Mouse (Mus musculus): Measurements from ENCODE around the gene S100pbp.

The S100pbp gene

DNA sequence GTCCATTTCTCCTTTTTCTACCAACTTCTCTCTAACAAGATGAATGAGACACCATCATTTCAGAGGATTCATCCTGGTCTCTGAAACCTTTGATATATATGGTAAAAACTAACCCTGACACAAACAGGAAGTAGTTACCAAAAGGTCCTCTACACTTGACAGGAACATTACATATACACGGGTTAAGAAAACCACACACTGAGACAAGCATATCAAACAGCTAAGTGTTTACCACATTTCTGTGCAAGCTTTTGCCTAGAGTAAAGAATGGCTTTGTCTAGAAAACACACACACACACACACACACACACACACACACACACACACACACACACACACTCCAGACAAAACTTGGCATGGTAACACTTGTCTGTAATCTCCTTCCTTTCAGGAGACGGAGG is 43.1 kb downstream of the S100pbp start:
- DNase-seq: no peak

DNA sequence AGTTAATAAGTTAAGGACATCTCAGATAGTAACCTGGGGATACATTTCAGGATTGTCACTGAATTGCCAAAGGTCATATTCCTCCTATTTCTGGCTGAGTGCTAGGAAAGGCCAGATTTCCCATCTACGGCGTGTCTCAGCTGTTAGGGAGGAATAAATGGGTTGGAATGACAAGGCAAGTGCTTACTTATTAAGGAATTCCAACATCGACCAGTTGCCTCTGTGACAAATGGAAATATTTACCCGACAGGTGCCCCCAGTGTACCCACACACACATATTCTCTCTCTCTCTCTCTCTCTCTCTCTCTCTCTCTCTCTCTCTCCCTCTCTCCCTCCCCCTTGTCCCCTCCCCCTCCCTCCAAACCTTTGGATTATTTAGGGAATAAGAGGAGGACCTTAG is 43.6 kb downstream of the S100pbp start:
- no peak for DNase-seq

DNA sequence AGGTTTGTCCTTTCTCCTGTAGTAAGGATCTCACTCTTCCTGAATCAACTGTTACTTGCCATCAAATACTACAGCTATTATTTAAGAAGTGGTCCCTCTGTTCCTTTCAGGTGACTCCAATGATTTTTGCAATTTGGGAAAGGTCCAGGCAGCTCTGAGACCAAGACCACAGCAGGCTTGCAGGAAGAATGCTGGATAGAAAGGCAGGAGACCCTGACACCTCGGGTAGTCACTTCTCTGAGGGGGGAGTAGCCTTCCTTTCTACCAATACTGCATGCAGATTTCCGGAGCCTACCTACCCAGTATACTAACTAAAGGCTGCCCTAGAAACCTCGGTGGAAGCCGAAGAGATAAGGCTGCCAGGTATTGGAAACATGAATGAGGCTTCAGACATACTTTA is 44.1 kb downstream of the S100pbp start:
- no peak for DNase-seq

DNA sequence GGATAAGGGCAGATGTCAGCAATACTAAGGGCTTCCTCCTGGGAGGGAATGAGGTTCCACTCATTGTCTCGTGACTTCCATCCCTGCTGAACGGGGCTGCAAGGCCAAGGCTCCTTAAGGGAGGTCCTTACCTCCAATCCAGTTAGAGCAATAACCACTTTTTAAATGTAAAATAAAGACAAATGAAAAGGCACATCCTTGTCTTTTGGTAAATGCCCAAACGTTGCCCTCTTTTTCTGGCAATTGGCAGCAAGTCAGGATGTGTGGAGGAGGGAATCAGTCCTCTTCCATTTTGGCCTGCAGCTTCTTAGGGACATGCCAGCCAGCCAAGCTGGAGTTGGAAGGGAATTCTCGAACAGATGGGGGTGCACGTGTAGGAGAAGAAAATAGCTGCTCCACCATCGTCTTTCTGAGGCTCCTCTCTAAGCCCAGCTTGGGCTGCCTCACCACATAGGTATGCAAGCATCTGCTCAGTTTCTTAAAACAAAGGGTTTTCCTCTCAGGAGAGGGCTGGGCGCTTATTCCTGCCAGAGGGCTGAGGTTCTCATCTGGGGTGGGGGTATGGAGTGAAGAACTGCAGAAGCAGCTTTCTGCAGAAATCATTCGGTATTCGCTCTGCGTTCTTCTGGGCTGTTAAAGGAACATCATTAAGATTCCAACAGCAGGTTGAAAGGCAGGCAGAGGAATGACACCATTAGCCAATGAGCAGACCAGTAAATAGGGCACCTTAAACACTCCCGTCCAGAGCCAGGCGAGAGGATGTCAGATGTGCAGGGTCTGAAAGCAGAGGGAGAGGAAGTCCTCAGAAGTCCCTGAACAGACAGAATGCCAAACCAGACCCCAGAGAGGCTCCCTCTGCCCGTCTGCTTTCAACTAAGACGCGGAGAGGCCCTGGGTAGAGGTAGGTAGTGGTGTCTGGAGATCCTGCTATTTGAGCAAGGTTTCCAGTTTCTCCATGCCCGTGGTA is 44.8 kb downstream of the S100pbp start:
- DNase-seq: peak; percentile 87

DNA sequence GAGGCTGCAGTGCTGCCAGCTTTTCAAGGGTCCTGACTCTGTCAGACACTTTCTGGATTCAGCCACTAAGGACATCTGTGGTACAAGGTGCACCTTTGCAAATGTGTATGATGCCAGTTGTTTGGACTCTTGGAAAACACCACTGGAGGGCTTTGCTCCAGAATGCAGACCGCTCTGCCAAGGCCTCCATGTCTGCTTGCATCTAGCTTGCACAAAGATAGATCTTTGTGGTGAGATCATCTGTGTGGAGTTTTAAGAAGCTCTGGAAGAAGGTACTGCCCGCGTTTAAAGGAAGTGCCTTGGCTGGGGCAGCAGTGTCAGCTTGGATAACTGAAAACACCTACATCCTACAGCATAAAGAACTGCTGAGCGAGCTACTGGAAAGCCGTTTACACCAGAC is 46.0 kb downstream of the S100pbp start:
- no peak for DNase-seq

DNA sequence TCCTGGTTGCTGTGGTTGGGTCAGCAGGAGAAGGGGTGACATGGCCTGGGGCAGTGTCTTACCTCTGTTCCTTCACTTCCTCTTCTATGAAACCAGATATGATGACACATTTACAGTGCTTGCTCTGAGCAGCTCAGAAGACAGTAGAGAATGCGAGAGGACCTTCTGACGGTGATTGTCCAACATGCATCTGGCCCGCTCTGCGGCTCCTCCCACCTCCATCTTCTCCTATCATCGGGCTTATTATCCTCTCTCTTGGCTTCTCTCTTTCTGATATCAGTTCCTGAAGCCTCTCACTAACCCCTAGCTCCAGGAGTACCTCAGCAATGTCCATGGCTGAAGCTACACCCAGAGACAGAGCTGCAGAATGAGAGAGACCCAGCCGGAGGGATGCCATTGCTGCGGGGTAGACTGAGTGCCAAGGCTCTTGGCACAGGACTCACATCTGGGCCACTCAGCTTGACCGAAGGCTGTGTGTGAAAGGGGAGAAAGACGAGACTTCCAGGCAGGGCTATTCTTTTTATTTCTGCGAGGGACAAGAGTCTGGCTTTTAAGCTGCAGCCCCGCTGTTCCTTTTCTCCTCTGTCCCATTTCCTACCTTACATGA is 47.0 kb downstream of the S100pbp start:
- DNase-seq: no peak

DNA sequence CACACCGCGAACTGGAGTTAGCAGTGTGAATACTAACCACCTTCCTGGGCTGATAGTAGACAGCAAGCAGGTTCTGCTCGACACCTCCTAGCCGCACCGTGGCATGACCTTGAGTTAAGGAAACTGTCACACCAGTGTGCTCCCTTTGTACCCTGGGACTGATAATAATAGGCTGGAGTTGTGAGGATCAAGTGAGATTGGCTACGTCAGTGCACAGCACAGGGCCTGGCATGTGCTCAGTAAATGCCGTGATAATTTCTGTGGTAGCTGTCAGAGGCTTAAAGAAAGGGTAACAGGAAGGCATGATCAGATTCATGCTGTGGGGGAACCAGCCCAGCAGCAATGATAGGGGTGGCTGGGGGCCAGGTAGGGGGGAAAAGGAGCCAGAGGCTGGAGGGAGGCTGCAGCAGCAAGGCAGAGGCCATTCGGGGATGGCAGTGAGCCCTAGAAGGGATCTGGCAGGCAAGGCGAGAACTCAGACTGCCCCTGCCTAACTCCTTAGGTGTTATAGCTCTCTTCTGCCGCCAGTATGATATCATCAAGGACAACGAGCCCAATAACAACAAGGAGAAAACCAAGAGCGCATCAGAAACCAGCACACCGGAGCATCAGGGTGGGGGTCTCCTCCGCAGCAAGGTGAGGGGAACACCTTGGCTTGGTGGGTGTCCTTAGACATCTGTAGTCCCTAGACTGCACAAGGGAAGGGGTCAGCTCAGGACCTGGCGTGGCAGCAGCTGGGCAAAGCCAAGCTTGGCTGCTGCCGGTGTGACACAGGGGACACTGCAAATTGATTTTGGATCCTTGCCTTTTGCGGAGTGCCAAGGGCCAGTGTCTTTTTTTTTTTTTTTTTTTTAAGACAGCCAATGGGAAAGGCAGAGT is 47.7 kb downstream of the S100pbp start:
- no peak for DNase-seq

DNA sequence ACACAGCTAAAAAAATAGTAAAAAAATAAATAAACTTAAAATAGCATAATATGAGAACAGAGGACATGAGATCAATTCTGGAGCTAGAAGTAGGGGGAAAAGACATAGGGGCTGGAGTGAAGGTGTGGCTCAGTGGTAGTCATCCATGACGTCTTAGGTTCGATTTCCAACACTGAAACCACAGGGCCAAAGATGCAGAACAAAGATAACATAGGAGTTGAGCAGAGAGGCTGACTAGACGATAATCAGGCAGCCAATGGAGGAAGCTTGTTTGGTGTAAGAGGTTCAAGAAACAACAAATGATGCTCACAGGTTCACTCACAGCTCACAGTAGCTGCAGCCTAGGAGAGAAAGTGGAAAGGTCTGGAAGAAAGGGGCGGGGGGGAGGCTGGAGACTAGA is 48.7 kb downstream of the S100pbp start:
- DNase-seq: no peak

DNA sequence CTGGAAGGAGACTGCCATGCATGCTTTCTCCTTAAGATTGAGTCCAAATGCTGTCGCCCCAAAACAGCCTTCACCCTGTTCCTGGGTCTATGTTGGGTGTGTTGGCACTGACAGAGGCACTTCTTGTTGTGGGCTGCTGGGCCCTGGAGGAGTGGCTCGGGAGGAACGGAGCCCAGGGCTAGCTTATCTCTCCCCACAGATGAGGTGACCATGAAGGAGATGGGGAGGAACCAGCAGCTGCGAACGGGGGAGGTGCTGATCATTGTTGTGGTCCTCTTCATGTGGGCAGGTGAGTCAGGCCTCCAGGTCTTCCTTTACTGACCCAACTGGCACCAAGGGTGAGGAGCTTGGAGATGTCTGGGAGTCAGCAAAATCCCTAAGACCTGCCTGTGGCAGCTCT is 49.9 kb downstream of the S100pbp start:
- DNase-seq: no peak

DNA sequence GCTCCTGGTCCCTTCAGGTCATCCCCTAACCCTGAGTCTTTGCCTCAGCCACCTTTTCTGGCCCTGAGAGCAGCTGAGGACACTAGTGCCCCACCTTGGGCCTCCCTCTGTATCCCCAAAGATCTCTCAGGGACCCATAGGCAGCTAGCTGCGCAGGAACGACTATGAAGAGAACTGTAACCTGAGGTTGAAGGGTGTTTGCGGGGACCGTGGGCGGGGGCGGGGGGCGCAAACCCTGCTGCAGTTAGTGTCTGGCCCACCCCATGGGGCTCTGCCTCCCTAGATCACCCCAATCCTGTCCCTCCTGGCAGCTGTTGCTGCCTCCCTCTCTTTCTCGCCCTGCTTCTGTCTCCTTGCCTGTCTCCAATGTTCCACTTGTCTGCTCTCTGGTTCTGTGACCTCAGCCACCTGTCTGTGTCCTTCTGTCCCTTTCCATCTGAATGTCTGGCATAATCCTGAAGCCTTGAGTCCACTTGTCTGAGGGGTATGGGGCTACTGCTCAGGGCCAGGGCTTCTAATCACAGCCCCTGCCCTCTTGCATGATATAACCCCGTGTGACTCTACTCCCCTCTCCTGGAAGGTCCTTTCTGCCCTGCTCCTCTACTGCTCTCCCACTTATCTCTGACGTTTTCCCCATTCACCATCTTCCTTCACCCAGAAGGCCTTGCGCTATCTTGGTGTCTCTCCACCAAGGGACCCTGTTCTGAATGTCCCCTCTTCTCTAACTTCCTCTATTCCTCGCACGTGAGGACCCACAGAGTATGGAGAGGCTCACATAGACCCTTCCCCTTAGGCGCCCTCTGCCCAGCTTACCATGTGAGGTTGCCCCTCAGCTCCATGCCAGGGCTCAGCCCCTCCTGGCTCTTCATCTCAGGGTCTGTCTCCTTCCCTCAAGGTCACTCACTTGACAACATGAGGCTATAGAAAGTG is 51.9 kb downstream of the S100pbp start:
- DNase-seq: no peak

DNA sequence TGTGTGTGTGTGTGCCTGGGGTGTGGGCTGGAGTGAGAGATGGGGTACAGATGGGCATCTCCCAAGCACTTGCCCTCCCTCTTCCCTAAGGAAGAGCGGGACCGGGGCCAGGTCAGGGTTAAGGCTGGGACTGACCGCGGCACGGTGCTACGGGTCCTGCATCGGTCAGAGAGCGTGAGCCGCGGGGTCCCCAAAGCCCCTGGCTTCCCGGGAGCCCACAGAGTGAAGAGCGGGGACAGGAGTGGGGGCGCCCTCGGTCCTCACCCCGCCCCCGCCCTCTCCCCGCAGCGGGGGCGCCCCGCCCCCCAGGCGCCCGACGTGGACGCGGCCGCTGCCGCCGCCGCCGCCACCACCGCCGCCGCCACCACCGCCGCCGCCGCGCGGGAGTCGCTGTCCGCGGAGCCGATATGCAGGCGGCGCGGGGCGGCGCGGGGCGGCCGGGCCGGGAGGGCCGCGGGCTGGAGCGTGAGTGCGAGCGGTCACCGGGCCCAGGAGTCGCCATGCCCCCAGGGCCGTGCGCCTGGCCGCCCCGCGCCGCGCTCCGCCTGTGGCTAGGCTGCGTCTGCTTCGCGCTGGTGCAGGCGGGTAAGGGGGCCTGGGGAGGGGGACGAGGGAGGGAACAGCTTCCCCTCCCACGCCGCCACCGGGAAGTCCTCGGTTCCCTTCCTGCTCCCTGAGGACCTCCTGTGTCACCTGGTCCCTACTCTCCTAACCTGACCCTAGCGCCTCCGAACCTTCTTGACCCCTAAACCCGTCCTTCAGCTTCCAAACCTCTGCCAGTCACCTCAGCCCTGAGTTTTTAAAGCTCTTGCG is 52.7 kb downstream of the S100pbp start, which contains the start of gene Fndc5:
Fndc5 (plus strand) TSS at position 421 of the 813 bp plus-strand sequence.
- peak; percentile 63 for DNase-seq

DNA sequence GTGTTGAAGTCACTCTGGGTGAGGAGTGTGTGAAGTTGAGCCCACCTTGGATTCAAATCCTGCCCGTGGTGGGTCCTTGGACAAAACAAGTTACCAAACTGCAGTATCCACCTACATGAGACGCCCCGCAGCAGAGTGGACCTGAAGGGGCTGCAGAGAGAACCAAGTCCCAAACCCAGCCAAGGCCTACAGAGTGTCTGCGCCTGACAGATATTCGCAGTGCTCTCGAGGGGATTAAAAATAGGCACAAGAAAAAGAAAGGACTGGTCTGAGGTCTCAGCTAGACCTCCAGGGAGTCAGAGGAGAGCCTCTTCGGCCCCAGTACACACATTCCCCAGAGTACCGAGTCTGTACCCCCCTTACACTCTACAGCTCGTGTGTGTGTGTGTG is 53.3 kb downstream of the S100pbp start:
- DNase-seq: no peak

DNA sequence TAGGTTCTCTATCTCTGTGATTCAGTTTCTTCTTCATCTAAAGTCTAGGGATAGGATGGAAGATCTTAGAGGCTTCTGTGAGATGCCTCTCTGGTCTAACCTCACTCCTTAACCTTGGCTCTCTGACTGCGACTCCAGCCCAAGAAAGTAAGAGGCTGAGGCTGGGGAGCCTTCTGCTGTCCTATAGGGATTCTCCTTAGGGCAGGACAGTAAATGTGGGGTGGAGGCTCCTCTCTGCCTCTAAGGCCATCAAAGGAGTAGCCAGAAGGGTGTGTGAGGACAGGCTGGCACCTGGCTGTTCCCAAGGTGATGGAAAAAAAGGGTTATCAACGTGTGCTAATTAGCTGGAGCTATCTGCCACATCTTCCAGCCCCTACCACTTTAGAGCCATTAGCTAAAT is 53.9 kb downstream of the S100pbp start:
- DNase-seq: no peak

DNA sequence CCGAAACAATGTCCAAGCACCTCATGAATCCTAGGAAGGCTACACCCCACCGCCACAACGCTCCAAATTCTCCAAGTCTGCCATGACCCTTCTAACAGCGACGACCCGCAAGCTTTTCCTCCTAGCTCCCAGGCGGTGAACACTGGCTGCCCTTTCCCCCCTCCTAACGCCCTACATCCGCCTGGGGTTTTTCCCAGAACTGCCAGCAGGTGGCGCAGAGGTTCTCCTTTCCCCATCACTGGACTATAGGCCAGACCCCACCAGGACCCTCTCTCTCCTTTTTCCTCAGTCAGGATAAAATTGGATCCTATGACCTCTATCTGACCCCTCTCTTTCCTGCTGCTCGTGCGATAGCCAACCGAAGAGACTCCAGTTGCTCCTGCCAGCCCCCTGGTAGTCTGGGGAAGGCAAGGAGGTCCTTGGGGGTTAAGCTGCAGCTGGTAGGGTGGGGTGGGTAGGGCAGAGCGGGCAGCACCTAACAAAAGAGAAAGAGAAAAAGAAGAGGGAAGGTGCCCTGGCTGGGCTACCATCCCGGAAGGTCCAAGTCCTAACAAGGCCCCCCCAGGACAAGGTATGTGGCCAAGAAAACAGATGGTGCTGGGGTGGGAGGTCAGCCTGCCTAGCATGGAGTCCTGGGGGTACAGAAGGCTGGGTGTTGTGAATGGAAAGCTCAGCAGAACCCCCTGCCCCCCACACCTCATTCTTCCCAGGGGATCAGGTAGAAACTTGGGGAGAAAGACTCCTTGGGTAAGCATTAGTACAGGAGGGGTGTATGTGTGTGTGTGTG is 54.5 kb downstream of the S100pbp start:
- peak; percentile 90 for DNase-seq

DNA sequence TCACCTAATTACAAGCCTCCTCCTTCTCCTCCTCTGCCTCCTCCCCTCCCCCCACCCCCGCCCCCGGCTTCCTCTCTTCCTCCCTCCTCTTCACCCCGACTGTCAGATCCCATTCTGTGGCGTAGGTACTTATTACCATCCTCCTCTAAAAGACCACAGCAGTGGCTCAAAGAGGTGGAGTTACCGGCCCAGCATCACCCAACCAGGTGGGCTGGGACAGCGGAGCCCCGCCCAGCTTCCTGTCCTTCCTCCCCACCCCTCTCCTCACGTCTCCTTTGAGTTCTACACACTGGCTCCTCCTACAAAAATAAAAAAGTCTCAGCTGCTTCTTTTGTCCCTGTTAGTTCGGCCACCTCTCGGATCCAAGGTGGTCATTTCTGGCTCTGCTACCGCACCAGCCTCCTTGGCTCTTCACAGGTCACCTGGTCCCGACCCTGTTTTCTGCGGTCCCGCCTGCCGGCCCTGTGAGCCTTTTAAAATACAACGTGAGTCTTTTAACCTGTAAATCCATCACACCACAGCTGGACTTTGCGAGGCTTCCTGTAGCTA is 58.7 kb downstream of the S100pbp start:
- no peak for DNase-seq

DNA sequence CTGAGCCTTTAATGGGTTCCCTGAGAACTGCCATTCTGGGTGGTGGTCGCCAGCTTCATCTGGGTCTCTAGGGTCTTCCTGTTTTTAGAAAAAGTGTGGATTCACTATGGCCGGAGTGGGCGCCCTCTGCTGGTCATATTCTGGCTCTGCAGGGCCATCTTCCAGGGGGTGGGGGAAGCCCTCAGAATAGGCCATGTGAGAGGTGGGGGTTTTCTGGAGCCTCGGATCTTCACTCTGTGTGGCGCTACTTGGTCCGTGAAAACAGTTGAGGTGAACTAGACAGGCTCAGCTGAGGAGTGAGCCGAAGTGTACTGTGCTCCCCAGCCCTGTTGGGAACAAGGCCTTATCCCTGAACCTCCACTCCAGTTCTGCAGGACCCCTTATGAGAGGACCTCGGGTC is 59.4 kb downstream of the S100pbp start:
- DNase-seq: peak; percentile 54

DNA sequence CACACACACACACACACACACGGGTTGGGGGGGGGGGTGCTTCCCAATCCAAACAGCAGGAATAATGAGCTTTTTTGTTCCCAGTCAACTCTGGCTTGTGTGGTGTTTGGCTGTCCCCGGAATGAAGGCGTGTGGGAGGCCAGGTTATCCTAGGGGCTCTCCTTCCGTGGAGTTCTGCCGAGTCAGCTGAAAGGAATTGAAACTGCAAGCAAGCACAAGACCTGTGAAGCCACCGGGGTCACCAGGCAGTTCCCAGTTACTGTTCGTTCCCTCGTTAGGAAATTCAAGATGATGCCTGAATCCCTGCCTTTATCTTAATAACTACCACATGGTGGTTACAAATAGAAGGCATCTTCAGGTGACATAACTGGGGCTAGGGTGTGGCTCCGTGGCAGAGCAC is 60.1 kb downstream of the S100pbp start:
- DNase-seq: no peak

DNA sequence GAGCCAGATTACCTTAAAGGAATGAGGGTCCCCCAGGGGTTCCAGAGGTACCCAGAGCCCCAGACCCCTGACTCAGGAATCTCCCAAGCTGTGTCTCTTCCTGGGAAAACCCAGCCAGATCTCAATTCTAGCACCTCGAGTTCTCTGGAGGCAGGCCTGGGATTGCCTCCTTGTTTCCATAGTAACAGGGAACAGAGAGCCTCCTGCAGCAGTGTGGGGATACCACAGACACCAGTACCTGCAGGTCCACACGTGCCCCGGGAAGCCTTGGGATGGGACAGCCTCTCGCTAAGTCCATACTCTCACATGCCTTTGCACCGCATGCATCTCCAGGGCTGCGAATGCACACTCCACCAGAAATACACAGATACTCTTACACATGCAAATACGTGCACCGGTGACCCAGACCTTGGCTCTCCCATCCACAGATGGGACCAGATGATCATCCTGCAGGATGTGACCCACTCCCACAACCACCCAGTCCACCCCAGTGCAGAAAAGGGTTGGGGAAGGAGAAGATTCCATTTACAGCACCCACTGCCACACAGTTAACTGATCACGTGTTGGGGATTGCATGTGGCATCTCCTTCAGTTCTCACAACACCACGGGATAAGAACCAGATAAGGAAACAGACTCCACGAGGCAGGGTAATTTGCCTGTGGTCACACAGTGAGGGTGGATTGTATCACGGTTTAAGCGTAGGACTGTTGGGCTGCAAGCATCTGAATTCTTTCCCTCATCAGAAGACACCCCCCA is 60.8 kb downstream of the S100pbp start:
- no peak for DNase-seq

DNA sequence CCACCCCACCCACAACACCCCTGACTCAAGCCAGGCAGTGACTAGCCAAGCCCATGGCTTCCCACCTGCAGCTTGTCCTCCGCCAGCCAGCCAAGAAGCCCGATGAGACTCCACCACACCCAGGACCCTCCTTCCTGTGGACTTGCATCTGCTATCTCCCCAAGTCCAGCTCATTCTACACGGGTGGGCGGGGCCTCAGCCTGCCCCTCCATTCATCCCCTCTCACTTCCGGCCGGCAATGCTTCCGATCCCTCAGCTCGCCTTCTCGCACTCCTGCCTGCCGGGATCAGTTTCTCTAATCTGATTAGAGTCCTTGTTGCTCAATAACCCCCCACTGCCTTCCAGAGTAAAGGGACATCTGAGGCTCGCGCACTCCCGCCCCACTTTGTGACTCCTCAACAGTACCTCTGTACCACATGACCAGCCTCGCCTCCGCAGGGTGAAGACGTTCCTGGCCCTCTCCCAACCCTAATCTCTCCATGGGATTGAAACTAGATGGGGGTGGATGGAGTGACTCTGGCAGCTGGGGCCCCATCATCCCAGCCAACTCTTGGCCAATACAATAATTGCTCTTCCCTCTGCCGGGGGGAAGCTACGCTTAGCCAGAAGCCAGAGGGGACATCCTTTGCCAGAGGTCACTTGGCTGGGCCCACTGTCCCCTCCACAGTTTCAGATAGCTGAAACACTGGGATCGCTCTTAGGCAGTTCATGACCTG is 63.6 kb downstream of the S100pbp start:
- DNase-seq: no peak
